Mouse (Mus musculus) adrenal gland, adult 10 weeks (tissue): ENCODE results near the gene E4f1. TPM values are rescaled to one million over a fixed set of nuclear protein-coding genes. Genes with fewer than 3 reads are reported as not detected.

ENCODE experiments used
- polyA plus RNA-seq: library from polyadenylated mRNA; stranded (reverse); fragments of 350-450 nt; fragmentation: Illumina TruSeq; extraction: RNeasy Lipid Tissue Mini Kit (QIAGEN cat#74804); gene quantifications from one replicate; pipeline ENCODE4 v1.2.3, GENCODE M21; 2014; ENCODE audit warnings: low read depth, low replicate concordance

E4f1 gene
- polyA plus RNA-seq, result 0.52 TPM

GRCm38 (mm10) chr17:24469910-24470602 is at the start of gene E4f1, which contains the start of gene Pgp:
Gene E4f1, minus strand, starts transcription at chr17:24470313.
Gene Pgp, plus strand, starts transcription at chr17:24470392.

GRCm38 (mm10) chr17:24488186-24488661 is 18.1 kb upstream of the E4f1 start, which contains the start of gene Caskin1:
Gene Caskin1, plus strand, starts transcription at chr17:24488601.

GRCm38 (mm10) chr17:24478663-24479380 is 8.7 kb upstream of the E4f1 start, which contains the start of gene Mlst8:
Gene Mlst8, minus strand, starts transcription at chr17:24479078.

GRCm38 (mm10) chr17:24473612-24474275 is 3.6 kb upstream of the E4f1 start, which contains the start of gene Bricd5:
Gene Bricd5, plus strand, starts transcription at chr17:24473884.

GRCm38 (mm10) chr17:24442632-24443155 is 27.4 kb downstream of the E4f1 start, which contains the start of gene Dnase1l2:
Gene Dnase1l2, minus strand, starts transcription at chr17:24443105.

GRCm38 (mm10) chr17:24426471-24427169 is 43.5 kb downstream of the E4f1 start, which contains the start of gene Eci1:
Gene Eci1, plus strand, starts transcription at chr17:24426641.

GRCm38 (mm10) chr17:24414230-24414976 is 55.7 kb downstream of the E4f1 start, which contains the start of gene Rnps1:
Gene Rnps1, plus strand, starts transcription at chr17:24414565.

Other genes with a start within 250 kb of the E4f1 start
- gene Tedc2, start 249.5 kb downstream of the E4f1 start, polyA plus RNA-seq, result 4.6 TPM
- gene Ccnf, start 218.8 kb downstream of the E4f1 start, polyA plus RNA-seq, result 0.58 TPM
- gene Abca17, start 119.2 kb downstream of the E4f1 start, polyA plus RNA-seq, result not detected
- 2.9 TPM for gene Abca3, start 118.4 kb downstream of the E4f1 start, polyA plus RNA-seq
- 41.9 TPM for gene Rnps1, start 55.7 kb downstream of the E4f1 start, polyA plus RNA-seq
- gene Eci1, start 43.7 kb downstream of the E4f1 start, polyA plus RNA-seq, result 42.5 TPM
- gene Dnase1l2, start 27.2 kb downstream of the E4f1 start, polyA plus RNA-seq, result not detected
- 79.8 TPM for gene Pgp, start 79 bp upstream of the E4f1 start, polyA plus RNA-seq
- not detected for gene Bricd5, start 3.6 kb upstream of the E4f1 start, polyA plus RNA-seq
- gene Mlst8, start 8.8 kb upstream of the E4f1 start, polyA plus RNA-seq, result 5.9 TPM
- gene Caskin1, start 18.3 kb upstream of the E4f1 start, polyA plus RNA-seq, result 1.6 TPM
- 8.4 TPM for gene Traf7, start 57.6 kb upstream of the E4f1 start, polyA plus RNA-seq
- gene Rab26, start 63.9 kb upstream of the E4f1 start, polyA plus RNA-seq, result not detected
- gene Pkd1, start 79.5 kb upstream of the E4f1 start, polyA plus RNA-seq, result 10.1 TPM
- 16.9 TPM for gene Tsc2, start 162.3 kb upstream of the E4f1 start, polyA plus RNA-seq
- gene Nthl1, start 162.4 kb upstream of the E4f1 start, polyA plus RNA-seq, result 0.47 TPM
- gene Slc9a3r2, start 180.0 kb upstream of the E4f1 start, polyA plus RNA-seq, result 16.7 TPM
- not detected for gene Npw, start 188.1 kb upstream of the E4f1 start, polyA plus RNA-seq
- gene Zfp598, start 199.4 kb upstream of the E4f1 start, polyA plus RNA-seq, result 2.2 TPM
- gene Syngr3, start 219.6 kb upstream of the E4f1 start, polyA plus RNA-seq, result 0.76 TPM
- 9.0 TPM for gene Gfer, start 225.8 kb upstream of the E4f1 start, polyA plus RNA-seq
- gene Noxo1, start 225.9 kb upstream of the E4f1 start, polyA plus RNA-seq, result 0.87 TPM
- gene Tbl3, start 237.3 kb upstream of the E4f1 start, polyA plus RNA-seq, result not detected
- not detected for gene Rnf151, start 247.8 kb upstream of the E4f1 start, polyA plus RNA-seq
- gene Rps2, start 247.8 kb upstream of the E4f1 start, polyA plus RNA-seq, result 403 TPM